Mouse (Mus musculus) layer of hippocampus, adult 18-20 months (tissue): ENCODE measurements around the gene Car10. TPM values are rescaled to one million over a fixed set of nuclear protein-coding genes. Genes with fewer than 3 reads are reported as not detected.
"Not testable (repeated sequence)": the region's sequence is repeated elsewhere in the genome, so short reads cannot be mapped to it uniquely, and the experiment has no call there.

ENCODE experiments used
- DNase-seq, 2 experiments: peaks; one replicate each; pipeline ENCODE4 v3.0.0; 2022; ENCODE audit warnings: low spot score in 2 of 2
- total RNA-seq, 2 experiments: library from RNA; stranded (reverse); gene quantifications; 2 replicates each; pipeline ENCODE4 v1.2.3; 2021

Gene Car10
- total RNA-seq, 2 experiments from 2014 or later = 33.7 to 38.2 TPM

DNA sequence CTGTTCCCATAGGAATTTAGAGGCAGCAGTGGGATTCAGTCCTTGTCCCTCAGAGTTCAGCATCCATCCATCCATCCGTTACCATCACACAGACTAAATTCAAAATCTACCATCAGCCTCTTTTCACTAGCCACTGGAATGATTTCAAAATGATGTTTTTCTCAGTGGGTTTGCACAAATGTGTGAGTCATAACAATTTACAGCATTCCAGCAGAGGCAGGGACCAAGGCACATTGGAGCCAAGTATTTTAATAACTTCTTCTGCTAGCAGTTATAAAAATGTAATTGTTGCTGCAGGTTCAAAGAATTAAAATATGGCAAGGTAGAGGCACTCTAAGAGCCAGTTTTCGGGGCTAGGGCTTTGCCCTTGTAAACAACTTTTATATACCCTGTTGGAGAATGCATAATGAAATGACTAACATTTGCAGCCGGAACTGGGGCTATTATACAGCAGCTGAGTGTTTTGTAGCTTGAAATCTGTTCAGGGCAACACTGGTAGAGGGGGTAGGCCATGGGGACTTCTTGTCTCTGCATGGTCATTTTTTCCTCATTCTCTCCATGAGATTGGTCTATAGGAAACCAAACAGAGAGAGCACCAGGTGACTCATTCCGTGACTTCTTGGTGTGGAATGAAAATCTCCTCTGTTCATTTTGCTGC, 276.0 kb downstream of the Car10 start:
- DNase-seq = peak in 1 of 2 experiments; percentile 3

GRCm38 (mm10) chr11:93391159-93391558, 293.3 kb downstream of the Car10 start:
- DNase-seq = peak in 1 of 2 experiments; percentile 24

- not testable (repeated sequence) for DNase-seq
Measured at GRCm38 (mm10) chr11:93393371-93393770, 295.5 kb downstream of the Car10 start.

DNA sequence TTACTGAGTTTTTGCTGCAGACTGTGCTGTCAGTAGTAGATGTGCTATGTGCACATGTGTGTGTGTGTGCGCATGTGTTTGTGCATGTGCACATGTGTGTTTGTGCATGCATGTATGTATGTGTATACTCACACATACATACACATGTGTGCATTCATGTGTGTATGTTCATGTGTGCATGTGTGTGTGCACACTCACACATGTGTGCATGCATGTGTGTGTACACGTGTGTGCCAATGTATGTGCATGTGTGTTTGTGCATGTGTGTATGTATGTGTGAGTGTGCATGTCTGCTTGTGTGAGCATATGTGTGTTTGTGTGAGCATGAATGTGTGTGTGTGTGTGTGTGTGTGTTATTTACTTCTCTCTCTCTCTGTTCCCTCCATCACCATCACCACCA, 298.5 kb downstream of the Car10 start:
- DNase-seq = no peak

DNA sequence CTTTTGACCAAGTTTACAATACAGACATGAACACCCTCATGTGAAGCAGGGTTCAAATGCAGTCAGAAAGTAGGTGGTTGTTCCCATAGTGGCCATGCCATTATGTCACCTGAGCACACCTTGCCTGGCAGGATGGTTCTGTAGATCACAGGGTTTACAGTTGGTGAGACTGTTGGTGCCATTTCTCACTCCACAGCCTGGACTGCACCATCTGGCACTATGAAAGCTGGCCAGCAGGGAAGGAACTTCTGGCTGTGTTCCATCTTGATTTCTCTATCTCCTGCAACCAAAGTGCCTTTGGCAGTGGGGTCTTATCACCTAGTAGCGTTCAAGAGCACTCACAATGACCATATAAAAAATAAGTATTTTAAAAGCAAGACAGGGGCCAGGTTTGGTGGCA, 303.3 kb downstream of the Car10 start:
- DNase-seq = not testable (repeated sequence)

DNA sequence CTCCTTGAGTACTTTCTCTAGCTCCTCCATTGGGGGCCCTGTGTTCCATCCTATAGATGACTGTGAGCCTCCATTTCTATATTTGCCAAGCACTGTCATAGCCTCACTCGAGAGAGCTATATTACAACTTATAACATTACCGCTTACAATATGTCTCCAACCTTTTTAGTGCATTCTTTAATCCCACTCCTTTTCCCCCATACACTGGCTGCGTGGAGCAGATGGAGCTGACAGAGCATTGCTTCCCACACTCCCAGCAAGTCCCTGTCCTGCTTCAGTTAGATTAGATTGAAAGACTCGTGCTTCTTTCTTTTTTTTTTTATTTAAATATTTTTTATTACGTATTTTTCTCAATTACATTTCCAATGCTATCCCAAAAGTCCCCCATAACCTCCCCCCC, 310.2 kb downstream of the Car10 start:
- peak; percentile 18 to 42 for DNase-seq

GRCm38 (mm10) chr11:93431482-93431881, 333.7 kb downstream of the Car10 start:
- no peak for DNase-seq

DNA sequence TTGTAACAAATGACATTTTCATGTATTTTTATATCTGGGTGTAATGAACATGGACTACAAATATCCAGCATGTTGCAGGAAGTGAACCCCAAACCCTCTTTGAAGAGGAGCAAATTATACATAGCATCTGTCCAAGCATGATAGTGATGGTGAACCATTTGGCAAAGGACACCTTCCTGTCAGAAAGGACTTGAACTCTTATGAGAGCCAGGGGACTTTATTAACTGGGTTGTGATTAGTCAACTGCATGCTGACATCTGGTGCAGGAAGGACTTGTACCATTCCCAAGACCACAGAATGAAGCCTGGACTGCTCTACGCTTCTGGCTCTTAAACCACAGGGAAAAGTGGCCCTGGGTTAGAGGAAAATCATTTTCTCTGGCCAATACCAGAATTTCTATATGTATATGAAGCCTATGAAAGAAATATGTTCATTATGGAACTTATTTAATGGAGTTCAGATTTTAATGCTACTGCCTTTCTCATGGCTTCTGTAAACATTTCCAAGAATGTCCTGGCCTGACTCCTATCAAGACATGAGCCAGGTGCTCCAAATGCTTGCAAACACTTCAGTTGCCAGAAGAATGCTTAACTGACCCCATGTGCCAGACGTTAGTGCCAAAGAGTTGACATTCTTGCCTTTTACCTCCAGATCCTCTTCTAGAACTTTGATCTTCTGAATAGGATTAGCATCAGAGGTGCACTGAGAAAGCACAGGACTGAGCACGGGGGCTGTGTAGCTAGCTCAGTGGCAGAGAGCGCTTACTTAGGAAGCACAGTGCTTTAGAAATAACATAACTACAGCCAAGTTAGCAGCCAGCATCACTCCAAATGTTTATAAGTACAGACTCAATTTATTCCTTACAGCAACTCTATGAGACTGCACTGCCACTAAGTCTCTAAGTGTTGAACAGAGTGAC, 337.4 kb downstream of the Car10 start:
- DNase-seq = no peak

DNA sequence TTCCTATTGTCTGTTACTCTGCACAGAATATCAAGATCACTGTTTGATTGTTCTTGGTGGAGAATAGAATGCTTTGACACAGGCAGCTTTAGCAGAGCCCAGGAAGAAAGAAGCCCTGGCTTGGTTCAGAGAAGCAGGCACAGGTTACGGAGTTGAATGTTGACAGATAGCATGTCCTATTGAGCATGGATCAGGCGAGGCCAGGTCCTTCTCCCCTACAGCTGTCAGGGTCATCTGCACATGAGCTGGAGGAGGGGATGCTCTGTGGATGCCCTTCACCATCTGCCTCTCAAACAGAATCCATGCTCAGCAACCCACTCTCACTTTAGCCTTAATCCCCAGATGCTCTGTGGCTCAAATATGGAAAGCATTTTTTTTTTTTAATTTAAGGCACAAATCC, 339.1 kb downstream of the Car10 start:
- no peak for DNase-seq

DNA sequence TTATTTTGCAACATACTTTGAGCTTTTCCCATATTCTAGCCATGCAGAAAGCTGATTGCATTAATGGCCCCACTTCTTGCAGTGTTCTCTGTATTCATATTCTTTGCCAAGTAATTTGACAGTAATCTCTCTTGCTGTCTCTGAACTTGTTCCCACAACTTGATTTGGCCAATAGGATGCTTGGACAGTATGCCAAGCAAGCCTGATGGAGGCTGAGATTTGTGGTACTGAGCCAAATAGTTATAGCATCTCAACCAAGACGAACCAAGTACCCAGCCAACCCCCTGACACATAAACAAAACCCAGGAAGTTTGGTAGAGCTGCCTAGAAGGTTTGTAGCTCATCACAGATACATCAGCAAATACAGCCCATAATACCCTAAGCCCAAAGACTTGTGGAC, 342.6 kb downstream of the Car10 start:
- DNase-seq = no peak

DNA sequence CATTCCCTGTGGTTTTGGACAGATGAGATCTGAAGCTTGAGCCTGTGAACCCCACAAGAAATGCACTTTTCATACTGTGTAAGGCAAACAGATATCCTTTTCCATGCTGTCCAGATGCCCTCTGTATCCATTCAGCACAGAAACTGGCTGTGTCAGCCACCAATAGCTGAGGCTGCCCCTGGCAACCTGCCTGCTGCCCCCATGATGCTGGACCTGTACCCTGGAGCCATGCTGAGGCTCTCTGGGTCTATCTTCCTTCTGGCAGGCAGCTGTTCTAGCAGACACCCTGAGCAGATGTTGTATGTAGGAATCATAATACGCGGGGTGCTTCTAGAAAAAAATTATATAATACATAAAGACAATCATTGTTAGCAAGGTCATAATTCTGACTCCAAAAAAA, 345.9 kb downstream of the Car10 start:
- no peak for DNase-seq

GRCm38 (mm10) chr11:93444741-93445140, 346.9 kb downstream of the Car10 start:
- DNase-seq = no peak

- no peak for DNase-seq
Measured at GRCm38 (mm10) chr11:93447566-93447965, 349.7 kb downstream of the Car10 start.

GRCm38 (mm10) chr11:93448290-93449256, 350.7 kb downstream of the Car10 start:
- no peak for DNase-seq

DNA sequence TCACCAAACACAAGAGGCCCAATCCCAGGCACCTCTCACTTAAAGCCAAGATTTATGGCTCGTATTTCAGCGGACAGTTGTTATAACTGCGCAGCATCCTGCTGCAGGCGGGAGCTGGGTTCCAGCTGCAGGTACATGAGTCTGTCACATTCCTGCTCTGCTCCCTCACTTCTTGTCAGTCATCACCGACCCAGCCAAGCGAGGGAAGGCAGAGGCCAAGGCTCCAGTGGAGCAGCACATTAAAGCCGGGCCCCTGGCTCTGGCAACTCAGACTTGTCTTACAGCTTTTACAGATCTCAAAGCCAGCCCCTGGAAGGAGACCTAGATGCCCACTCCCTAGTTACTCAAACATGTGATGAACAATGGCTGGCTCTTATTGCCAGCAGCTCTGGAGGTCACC, 352.7 kb downstream of the Car10 start:
- DNase-seq = no peak

DNA sequence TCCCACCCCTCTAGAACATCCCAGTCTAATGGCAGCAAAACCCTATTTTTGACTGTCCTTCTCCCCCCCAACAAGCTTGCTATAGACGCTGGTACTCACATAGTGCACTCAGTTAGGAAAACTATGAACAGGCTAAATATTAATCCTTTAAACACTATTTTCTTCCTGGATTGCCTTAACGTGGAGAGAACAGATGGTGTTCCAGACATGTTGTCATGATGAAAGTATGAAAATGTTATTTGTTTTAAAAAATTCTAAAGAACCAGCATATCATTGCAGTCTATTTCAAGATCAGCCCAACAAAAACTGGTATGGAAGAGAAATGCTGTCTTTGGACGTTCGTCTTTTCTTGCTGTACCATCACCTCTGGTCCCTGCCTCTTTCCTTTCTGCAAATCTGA, 368.4 kb downstream of the Car10 start:
- DNase-seq = peak in 1 of 2 experiments; percentile 55

DNA sequence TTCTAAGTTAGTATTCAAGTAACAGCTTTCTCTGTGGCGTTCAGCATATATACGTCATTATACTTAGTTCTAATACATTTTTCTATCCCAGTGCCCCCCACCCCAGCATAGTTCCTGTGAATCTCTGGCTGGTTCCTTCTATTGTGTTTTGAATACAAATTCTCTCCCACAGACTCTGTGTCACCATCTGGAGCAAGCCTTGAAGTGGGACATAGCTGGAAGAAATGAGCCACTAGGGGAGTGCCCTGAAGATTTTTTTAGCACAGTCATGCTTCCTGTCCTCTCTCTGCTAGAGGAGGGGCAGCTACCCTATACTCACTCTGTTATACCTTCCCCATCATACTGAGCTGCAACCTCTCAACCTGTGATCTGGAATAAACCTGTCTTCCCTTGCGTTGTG, 369.9 kb downstream of the Car10 start:
- no peak for DNase-seq

GRCm38 (mm10) chr11:93470771-93471170, 372.9 kb downstream of the Car10 start:
- DNase-seq = no peak

DNA sequence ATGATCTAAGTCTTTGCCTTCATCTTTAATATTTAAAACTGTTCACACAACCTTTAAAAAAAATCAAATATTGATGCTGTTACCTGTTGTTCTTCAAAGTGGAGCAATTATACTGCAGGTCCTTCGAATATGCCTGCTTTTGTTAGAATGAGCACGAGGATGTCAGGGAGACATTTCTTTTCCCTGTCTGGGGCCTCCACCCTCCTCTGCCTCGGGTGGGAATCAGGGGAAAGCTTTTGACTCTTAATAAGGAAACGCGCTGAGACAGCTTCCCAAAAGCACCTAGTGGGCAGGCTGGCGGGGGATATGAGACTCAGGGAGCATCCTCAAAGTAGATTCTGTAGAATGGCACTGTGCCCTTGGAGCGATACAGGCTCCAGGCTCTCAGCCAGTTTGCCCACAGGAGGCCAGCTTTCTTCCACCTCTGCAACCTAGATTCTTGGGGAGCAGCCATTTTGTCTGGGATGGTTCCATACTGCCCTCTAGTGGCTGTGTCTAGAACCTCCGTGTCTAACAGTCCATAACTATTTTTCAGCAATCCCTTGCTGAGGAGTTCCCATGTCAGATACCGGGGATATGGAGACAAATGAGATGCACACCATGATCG, 373.8 kb downstream of the Car10 start:
- DNase-seq = peak; percentile 81 to 92

DNA sequence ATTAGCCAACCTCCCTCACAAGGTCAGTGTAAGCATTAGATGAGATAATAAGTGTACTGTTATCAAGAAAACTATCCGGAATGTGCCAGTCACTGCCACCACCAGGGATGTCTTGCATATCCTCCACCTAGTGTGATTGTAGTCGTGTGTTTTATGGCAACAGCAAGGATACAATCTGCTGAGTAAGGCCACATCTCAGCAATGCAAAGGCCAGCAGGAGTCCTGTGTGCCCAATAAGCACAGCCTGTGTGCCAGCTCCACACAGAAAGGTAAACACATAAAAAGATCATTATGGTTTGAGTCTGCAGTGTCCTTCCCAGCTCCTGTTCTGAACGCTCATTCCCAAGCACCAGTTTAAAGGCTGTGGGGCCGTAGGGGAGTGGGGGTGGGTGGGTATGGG, 386.8 kb downstream of the Car10 start:
- no peak for DNase-seq

DNA sequence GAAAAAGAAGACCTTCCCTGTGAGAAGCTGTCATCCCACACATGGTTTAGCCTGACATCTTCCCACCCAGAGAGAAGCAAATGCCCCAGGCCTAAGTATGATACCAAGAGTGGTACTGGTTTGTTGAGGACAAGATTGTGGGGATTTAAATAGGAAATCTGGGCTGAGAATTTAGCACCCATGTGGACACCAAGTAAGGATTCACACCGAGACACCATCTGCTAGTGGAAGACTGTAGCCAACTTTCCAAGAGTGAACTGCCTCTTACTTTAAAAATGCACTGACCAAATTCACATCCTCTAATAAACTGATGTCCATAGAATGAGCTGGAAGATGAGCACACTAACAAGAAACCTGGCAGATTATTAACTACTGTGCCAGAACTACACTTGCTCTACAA, 389.2 kb downstream of the Car10 start:
- DNase-seq = no peak
